27 mouse cellular contexts compared by ENCODE assay signal in genomic region chr10:122102675-122103074, GRCm38 (mm10). TPM values are rescaled to one million over a fixed set of nuclear protein-coding genes. Genes with fewer than 3 reads are reported as not detected.
DNase-seq lines count a peak whose midpoint lies in the region; ATAC-seq and TF ChIP-seq lines count a peak whose summit lies in the region.
"Had no signal": no experiment of that assay in that cellular context is flagged by ENCODE, and none has a peak within 500 bp of the region (broad histone marks: within the 10 kb centered on the region; RNA-seq: fewer than 3 reads in every experiment).

No protein-coding gene starts in this region.

- H3K9ac ChIP-seq in heart, embryonic 14.5 days (ENCODE audit: low read length) = no peak overlapping the region
- H3K9ac ChIP-seq in heart, postnatal 0 days (replicated peaks; ENCODE audit: low read depth, low read length) = no peak overlapping the region
- no peak overlapping the region for H3K9ac ChIP-seq in heart, adult 2 months (ENCODE audit: low read depth, low read length)
- H3K9ac ChIP-seq: embryonic facial prominence, embryonic 12.5 days; embryonic facial prominence, embryonic 15.5 days; forebrain, postnatal 0 days; hindbrain, embryonic 13.5 days; intestine, embryonic 15.5 days had no signal

- TF ChIP-seq POLR2A in heart, adult 2 months (IDR thresholded peaks at IDR 0.05; ENCODE audit: insufficient read depth, low read depth, low read length) = no peak

- no peak overlapping the region for H3K4me2 ChIP-seq in heart, embryonic 14.5 days (ENCODE audit: low read length)
- H3K4me2 ChIP-seq in heart, postnatal 0 days (ENCODE audit: low read depth, low read length) = no peak overlapping the region
- H3K4me2 ChIP-seq: embryonic facial prominence, embryonic 12.5 days; embryonic facial prominence, embryonic 15.5 days; heart, embryonic 11.5 days; hindbrain, embryonic 13.5 days; intestine, embryonic 15.5 days had no signal

- no peak for TF ChIP-seq CTCF in heart, postnatal 0 days (IDR thresholded peaks at IDR 0.05; ENCODE audit: low read depth)
- no peak for TF ChIP-seq CTCF in heart, adult 2 months (IDR thresholded peaks at IDR 0.05)

- DNase-seq in heart, adult 9 months (ENCODE audit: low spot score in 2 of 2) = no peak
- DNase-seq in heart, postnatal 0 days (ENCODE audit: low spot score) = peak; percentile 14
- DNase-seq in heart, adult 2 months = no peak
- DNase-seq in left cerebral cortex, postnatal 4 days = peak; percentile 13
- DNase-seq in left cerebral cortex, adult 11 months (ENCODE audit: low spot score) = no peak
- DNase-seq: adrenal gland, adult 2 months; adrenal gland, postnatal 14 days; cerebellum, adult 11 months; cerebellum, adult 2 months; cerebellum, adult 9-11 months; cerebellum, postnatal 25 days; forebrain, postnatal 0 days; gastrocnemius, adult 2 months; gastrocnemius, postnatal 14 days; kidney, adult 11 months; kidney, adult 8-10 months had no signal

- H3K9me3 ChIP-seq in heart, embryonic 14.5 days (ENCODE audit: control insufficient read depth, low read length) = no peaks in the 10 kb centered on the region
- H3K9me3 ChIP-seq in heart, postnatal 0 days (replicated peaks; ENCODE audit: control insufficient read depth, low read length) = no peaks in the 10 kb centered on the region
- H3K9me3 ChIP-seq: embryonic facial prominence, embryonic 12.5 days; embryonic facial prominence, embryonic 15.5 days; hindbrain, embryonic 10.5 days; hindbrain, embryonic 13.5 days; intestine, embryonic 15.5 days had no signal

- no peaks in the 10 kb centered on the region for H3K36me3 ChIP-seq in heart, embryonic 14.5 days (ENCODE audit: control insufficient read depth, insufficient read depth, low read length)
- no peaks in the 10 kb centered on the region for H3K36me3 ChIP-seq in heart, postnatal 0 days (replicated peaks; ENCODE audit: control insufficient read depth, insufficient read depth, low read length)
- no peaks in the 10 kb centered on the region for H3K36me3 ChIP-seq in heart, adult 2 months (ENCODE audit: control insufficient read depth, insufficient read depth, low read length)
- H3K36me3 ChIP-seq: embryonic facial prominence, embryonic 12.5 days; embryonic facial prominence, embryonic 15.5 days; hindbrain, embryonic 10.5 days; hindbrain, embryonic 13.5 days; intestine, embryonic 15.5 days had no signal

- ATAC-seq in heart, embryonic 14.5 days (ENCODE audit: insufficient number of reproducible peaks, insufficient read depth, low FRiP score, low read depth) = peak; percentile 59; the same call in 1 of the 2 replicates
- ATAC-seq in heart, postnatal 0 days (ENCODE audit: insufficient read depth, low read depth) = peak; percentile 49
- ATAC-seq: CD4-positive, CD25-positive, alpha-beta regulatory T cell, adult 4 months; forebrain, embryonic 14.5 days; forebrain, postnatal 0 days; hindbrain, embryonic 16.5 days; intestine, embryonic 15.5 days had no signal

- intact Hi-C loops in heart, adult 2 months (cut with DNase I) = no loop called here
- intact Hi-C loops in left cerebral cortex, postnatal 4 days (cut with DNase I) = loop anchor here (5.0 kb wide), 2 partner anchors 345 to 425 kb away; partner anchors contain the start of gene Avpr1a

- no peaks in the 10 kb centered on the region for H3K27me3 ChIP-seq in heart, embryonic 14.5 days (ENCODE audit: control insufficient read depth, insufficient read depth, low read length)
- H3K27me3 ChIP-seq in heart, postnatal 0 days (ENCODE audit: control insufficient read depth, insufficient read depth, low read length) = no peaks in the 10 kb centered on the region
- H3K27me3 ChIP-seq in heart, adult 2 months (ENCODE audit: control insufficient read depth, insufficient read depth, low read length) = no peaks in the 10 kb centered on the region
- H3K27me3 ChIP-seq: embryonic facial prominence, embryonic 12.5 days; embryonic facial prominence, embryonic 15.5 days; hindbrain, embryonic 13.5 days; intestine, embryonic 15.5 days had no signal

- peaks cover 6 to 8% of the 10 kb centered on the region in 2 experiments; a peak in 2 of 4 replicates for H3K4me1 ChIP-seq in heart, embryonic 14.5 days (ENCODE audit: control insufficient read depth in 2 of 2, insufficient read depth in 2 of 2, low read length in 2 of 2)
- H3K4me1 ChIP-seq in heart, postnatal 0 days (ENCODE audit: control insufficient read depth, insufficient read depth) = no peaks in the 10 kb centered on the region
- no peaks in the 10 kb centered on the region for H3K4me1 ChIP-seq in heart, adult 2 months (ENCODE audit: control insufficient read depth, insufficient read depth, low read length)
- H3K4me1 ChIP-seq: embryonic facial prominence, embryonic 12.5 days; embryonic facial prominence, embryonic 15.5 days; hindbrain, embryonic 10.5 days; hindbrain, embryonic 13.5 days had no signal

- no peak for TF ChIP-seq EP300 in heart, postnatal 0 days (IDR thresholded peaks at IDR 0.05; ENCODE audit: low read depth)
- TF ChIP-seq EP300 in heart, adult 2 months (IDR thresholded peaks at IDR 0.05; ENCODE audit: insufficient read depth, low read depth, low read length) = no peak

- WGBS in heart, embryonic 14.5 days = 37% methylated on average over 5 of the region's 5 CpGs
- WGBS in heart, postnatal 0 days = 31% methylated on average over 5 of the region's 5 CpGs
- 59% methylated on average over 5 of the region's 5 CpGs for WGBS in heart, adult 2 months

- H3K27ac ChIP-seq in heart, embryonic 14.5 days (replicated peaks in 1 of 2; ENCODE audit: control insufficient read depth in 1 of 2, insufficient read depth in 1 of 2, low read depth in 2 of 2, low read length in 2 of 2) = peak overlapping the region in 1 of 2 experiments; percentile 37; a peak in 1 of 4 replicates
- 0 out of 2 replicates have a peak overlapping the region, but pooled peaks have one; percentile 31 for H3K27ac ChIP-seq in heart, postnatal 0 days (ENCODE audit: low read depth)
- no peak overlapping the region for H3K27ac ChIP-seq in heart, adult 2 months
- H3K27ac ChIP-seq: embryonic facial prominence, embryonic 12.5 days; embryonic facial prominence, embryonic 15.5 days; gastrocnemius, adult 2 months; hindbrain, embryonic 10.5 days; hindbrain, embryonic 13.5 days; intestine, embryonic 15.5 days had no signal

- no peaks in the 10 kb centered on the region for H3K79me2 ChIP-seq in heart, adult 2 months (replicated peaks; ENCODE audit: control insufficient read depth, insufficient read depth, low read length)

- no peak overlapping the region for H3K4me3 ChIP-seq in heart, embryonic 14.5 days (ENCODE audit: control insufficient read depth in 1 of 2, insufficient read depth in 1 of 2, low read depth in 1 of 2, low read length in 2 of 2)
- H3K4me3 ChIP-seq in heart, postnatal 0 days (ENCODE audit: low read depth, low read length) = no peak overlapping the region
- H3K4me3 ChIP-seq in heart, adult 2 months = no peak overlapping the region
- H3K4me3 ChIP-seq: embryonic facial prominence, embryonic 12.5 days; embryonic facial prominence, embryonic 15.5 days; gastrocnemius, adult 2 months; hindbrain, embryonic 10.5 days; hindbrain, embryonic 13.5 days; intestine, embryonic 15.5 days had no signal

RNA-seq across cellular contexts. Expression of gene Rxylt1, which starts 5.5 kb away (rescaled TPM):
- polyA plus RNA-seq in heart, embryonic 14.5 days (2014; fragmentation: Nextera tagmentation; extraction: Ambion mirVana) = 43.6 and 52.5 TPM in 2 replicates
- 13.2 and 30.0 TPM in 2 replicates for total RNA-seq in heart, postnatal 0 days (2014; rRNA removed; ENCODE audit: low replicate concordance)
- 48.7 and 48.9 TPM in 2 replicates for polyA plus RNA-seq in heart, postnatal 0 days (2015; fragmentation: Nextera tagmentation; extraction: Ambion mirVana)
- total RNA-seq in heart, adult 2 months (2021) = 10 to 100 TPM; 36.4 to 38.8 TPM
- 4.9 and 9.2 TPM in 2 replicates for polyA plus RNA-seq in heart, adult 2 months (2012; rRNA removed)
- total RNA-seq in left cerebral cortex, postnatal 4 days (2021) = 10 to 100 TPM; 47.5 to 51.9 TPM

RNA-seq across cellular contexts. Expression of gene Srgap1, which starts 55.6 kb away (rescaled TPM):
- 8.4 and 9.3 TPM in 2 replicates for polyA plus RNA-seq in heart, embryonic 14.5 days (2014; fragmentation: Nextera tagmentation; extraction: Ambion mirVana)
- 3.4 and 4.0 TPM in 2 replicates for total RNA-seq in heart, postnatal 0 days (2014; rRNA removed; ENCODE audit: low replicate concordance)
- 4.9 and 5.0 TPM in 2 replicates for polyA plus RNA-seq in heart, postnatal 0 days (2015; fragmentation: Nextera tagmentation; extraction: Ambion mirVana)
- total RNA-seq in heart, adult 2 months (2021) = 1 to 10 TPM; 1.1 to 2.1 TPM
- polyA plus RNA-seq in heart, adult 2 months (2012; rRNA removed) = 1.3 and 1.9 TPM in 2 replicates
- total RNA-seq in left cerebral cortex, postnatal 4 days (2021) = 10 to 100 TPM; 70.8 to 73.6 TPM
- total RNA-seq: MEL had no signal

Comparison
In these comparisons a context has a peak if more than half of its experiments do, and no peak if none do; other contexts are left out.
1. DNase-seq: peak in heart, postnatal 0 days (single experiment) and left cerebral cortex, postnatal 4 days (single experiment); none in heart, adult 9 months (0 of 2), heart, adult 2 months (0 of 2) and left cerebral cortex, adult 11 months (single experiment).
2. RNA of gene Srgap1, which starts 55.6 kb away (total RNA-seq): 70.8 to 73.6 TPM in left cerebral cortex, postnatal 4 days; 3.4 to 4.0 TPM in heart, postnatal 0 days and 1.1 to 2.1 TPM in heart, adult 2 months; every median in the first group is over 10 times any median in the second.